Mouse (Mus musculus): ENCODE measurements around the gene B020031M17Rik. TPM values are rescaled to one million over a fixed set of nuclear protein-coding genes. Genes with fewer than 3 reads are reported as not detected.

The B020031M17Rik gene
- total RNA-seq, 2 experiments from 2014 or later, result not detected

Other genes with a start within 250 kb of the B020031M17Rik start
- 1 to 10 TPM; 1.3 to 1.7 TPM for gene Nim1k, start 194.9 kb downstream of the B020031M17Rik start, total RNA-seq (2021)
- 10 to 100 TPM; 13.7 to 15.6 TPM for gene Zfp131, start 159.9 kb downstream of the B020031M17Rik start, total RNA-seq (2021)
- not detected for gene AF067063, start 120.6 kb downstream of the B020031M17Rik start, total RNA-seq (2021)
- gene D13Ertd608e, start 114.8 kb downstream of the B020031M17Rik start, total RNA-seq (2021), result not detected
- not detected for gene Tcstv1, start 56.0 kb downstream of the B020031M17Rik start, total RNA-seq (2021)
- not detected for gene Gm21761, start 21.5 kb downstream of the B020031M17Rik start, total RNA-seq (2021)
- not detected for gene Gm36079, start 76.2 kb upstream of the B020031M17Rik start, total RNA-seq (2021)
- gene Gm21188, start 101.4 kb upstream of the B020031M17Rik start, total RNA-seq (2021), result under 1 TPM; 0.12 to 0.24 TPM
- gene Gm20767, start 189.4 kb upstream of the B020031M17Rik start, total RNA-seq (2021), result not detected
- not detected for gene Gm21818, start 221.6 kb upstream of the B020031M17Rik start, total RNA-seq (2021)